Mouse (Mus musculus): Measurements from ENCODE around the gene Fam131a.

DNA sequence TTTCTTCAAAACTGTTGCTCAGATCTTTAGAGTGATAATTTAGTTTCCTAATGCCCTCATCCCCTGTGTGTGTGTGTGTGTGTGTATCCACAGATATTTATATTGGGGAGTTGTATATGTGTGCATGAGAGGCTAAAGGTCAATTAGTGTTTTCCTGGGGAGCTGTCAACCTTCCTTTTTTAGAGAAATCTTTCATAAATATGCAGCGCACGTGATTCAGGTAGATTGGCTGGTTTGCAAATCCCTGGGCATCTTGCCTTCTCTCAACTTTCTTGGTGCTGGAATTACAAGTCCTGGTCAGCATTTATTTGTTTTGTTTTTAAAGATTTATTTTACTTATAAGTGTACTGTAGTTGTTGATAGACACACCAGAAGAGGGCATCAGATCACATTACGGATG lies 22.8 kb upstream of the Fam131a start:
- TF ChIP-seq RCOR1 (IDR thresholded peaks at IDR 0.05; ENCODE audit: low read depth, low read length) (no peak), POLR2A (IDR thresholded peaks at IDR 0.05; ENCODE audit: control insufficient read depth in 1 of 2, insufficient read depth in 1 of 2, low read depth in 1 of 2, low read length in 2 of 2, poor library complexity in 1 of 2) (no peak), ZNF384 (IDR thresholded peaks at IDR 0.05; ENCODE audit: low read depth, low read length) (no peak), EP300 (IDR thresholded peaks at IDR 0.05; ENCODE audit: low read depth in 1 of 2, low read length in 2 of 2) (no peak), CTCF (IDR thresholded peaks at IDR 0.05 in 2 of 3, conservative IDR thresholded peaks at IDR 0.05 in 1 of 3; ENCODE audit: control insufficient read depth in 1 of 3, insufficient read depth in 1 of 3, low read depth in 2 of 3, low read length in 3 of 3, poor library complexity in 1 of 3, severe bottlenecking in 1 of 3) (no peak), MAFK (IDR thresholded peaks at IDR 0.05; ENCODE audit: borderline replicate concordance, low read depth, low read length) (no peak), POLR2AphosphoS5 (IDR thresholded peaks at IDR 0.05; ENCODE audit: borderline replicate concordance, low read depth, low read length) (no peak), POLR2AphosphoS2 (IDR thresholded peaks at IDR 0.05; ENCODE audit: low read length) (no peak), TCF12 (IDR thresholded peaks at IDR 0.05; ENCODE audit: low read depth, low read length) (no peak), ZC3H11A (IDR thresholded peaks at IDR 0.05; ENCODE audit: low read depth, low read length) (no peak), E2F4 (IDR thresholded peaks at IDR 0.05; ENCODE audit: borderline replicate concordance, low read depth, low read length) (no peak), NRF1 (IDR thresholded peaks at IDR 0.05; ENCODE audit: insufficient read depth, low read depth, low read length, poor library complexity, severe bottlenecking) (no peak)

All from MEL (cell line).